Mouse (Mus musculus) induced T-regulatory cell, adult 2 months (primary cell): Measurements from ENCODE around the gene Aplp2.
A peak's percentile ranks its signal among the peaks of the same experiment; 100 is the strongest.

Experiments used
- DNase-seq: peaks from one replicate; pipeline ENCODE4 v3.0.0-alpha.2; 2012; ENCODE audit warnings: low read depth

Gene Aplp2

GRCm38 (mm10) chr9:31225808-31226207 is 14.2 kb upstream of the Aplp2 start:
- no peak for DNase-seq

GRCm38 (mm10) chr9:31223475-31223874 is 11.9 kb upstream of the Aplp2 start:
- DNase-seq: no peak

- DNase-seq: no peak
Measured at GRCm38 (mm10) chr9:31221170-31221569, 9.6 kb upstream of the Aplp2 start.

- peak; percentile 35 for DNase-seq
Measured at GRCm38 (mm10) chr9:31217631-31218380, 6.2 kb upstream of the Aplp2 start.

- peak; percentile 33 for DNase-seq
Measured at GRCm38 (mm10) chr9:31212500-31213008, 939 bp upstream of the Aplp2 start.

- peak; percentile 63 for DNase-seq
Measured at GRCm38 (mm10) chr9:31210749-31211689, 596 bp downstream of the Aplp2 start.

GRCm38 (mm10) chr9:31210163-31210562 is 1.5 kb downstream of the Aplp2 start:
- DNase-seq: peak; percentile 19

- DNase-seq: no peak
Measured at GRCm38 (mm10) chr9:31209502-31209901, 2.1 kb downstream of the Aplp2 start.

- no peak for DNase-seq
Measured at GRCm38 (mm10) chr9:31207732-31208131, 3.9 kb downstream of the Aplp2 start.

- no peak for DNase-seq
Measured at GRCm38 (mm10) chr9:31204722-31205121, 6.9 kb downstream of the Aplp2 start.

- no peak for DNase-seq
Measured at GRCm38 (mm10) chr9:31203571-31204210, 7.9 kb downstream of the Aplp2 start.

- no peak for DNase-seq
Measured at GRCm38 (mm10) chr9:31203068-31203467, 8.5 kb downstream of the Aplp2 start.

GRCm38 (mm10) chr9:31198614-31199013 is 13.0 kb downstream of the Aplp2 start:
- no peak for DNase-seq

- DNase-seq: no peak
Measured at GRCm38 (mm10) chr9:31197782-31198181, 13.8 kb downstream of the Aplp2 start.

GRCm38 (mm10) chr9:31196742-31197141 is 14.9 kb downstream of the Aplp2 start:
- DNase-seq: no peak

- no peak for DNase-seq
Measured at GRCm38 (mm10) chr9:31195573-31195972, 16.0 kb downstream of the Aplp2 start.

GRCm38 (mm10) chr9:31192378-31192777 is 19.2 kb downstream of the Aplp2 start:
- DNase-seq: no peak

GRCm38 (mm10) chr9:31191543-31191942 is 20.1 kb downstream of the Aplp2 start:
- DNase-seq: no peak

GRCm38 (mm10) chr9:31189194-31189593 is 22.4 kb downstream of the Aplp2 start:
- DNase-seq: no peak

GRCm38 (mm10) chr9:31184439-31184838 is 27.2 kb downstream of the Aplp2 start:
- DNase-seq: no peak

GRCm38 (mm10) chr9:31183061-31183460 is 28.6 kb downstream of the Aplp2 start:
- no peak for DNase-seq
